12 mouse cellular contexts compared by ENCODE assay signal in the genomic region with DNA sequence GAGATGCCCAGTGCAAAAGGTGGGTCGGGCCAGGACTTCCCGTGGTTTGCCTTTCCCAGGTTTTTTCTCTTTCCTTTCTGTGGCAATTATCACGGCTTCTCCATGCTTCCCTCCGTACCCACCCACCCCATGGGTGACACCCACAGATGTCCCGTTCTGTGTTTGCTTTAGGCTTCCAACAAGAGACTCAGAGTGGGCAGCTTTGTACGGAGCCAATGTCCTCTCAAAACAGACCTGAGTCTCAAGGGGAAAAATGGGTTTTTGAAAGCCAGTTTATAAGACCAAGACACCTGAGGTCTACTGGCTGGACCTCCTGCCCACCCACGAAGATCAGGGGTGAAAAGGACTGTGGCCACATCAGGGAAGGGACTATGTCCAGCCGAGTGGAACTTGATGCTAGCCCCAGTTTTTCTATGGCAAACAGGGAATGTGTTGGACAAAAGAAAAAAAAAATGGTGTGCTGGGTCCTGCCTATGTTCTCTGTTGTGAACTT. TPM values are rescaled to one million over a fixed set of nuclear protein-coding genes. Genes with fewer than 3 reads are reported as not detected.
A peak's percentile ranks its signal among the peaks of the same experiment; 100 is the strongest.
DNase-seq lines count a peak whose midpoint lies in the region; ATAC-seq lines count a peak whose summit lies in the region.
"Had no signal": no experiment of that assay in that cellular context is flagged by ENCODE, and none has a peak within 500 bp of the region (broad histone marks: within the 10 kb centered on the region; RNA-seq: fewer than 3 reads in every experiment).

No protein-coding gene starts in this region.

- no peaks in the 10 kb centered on the region for H3K36me3 ChIP-seq in kidney, embryonic 14.5 days (ENCODE audit: control insufficient read depth, insufficient read depth, low read length)
- H3K36me3 ChIP-seq in embryonic facial prominence, embryonic 12.5 days: no peaks in the 10 kb centered on the region
- H3K36me3 ChIP-seq in hindbrain, embryonic 13.5 days: no peaks in the 10 kb centered on the region
- H3K36me3 ChIP-seq in neural tube, embryonic 12.5 days: no peaks in the 10 kb centered on the region
- H3K36me3 ChIP-seq: kidney, embryonic 15.5 days had no signal

- H3K9me3 ChIP-seq in kidney, embryonic 14.5 days (ENCODE audit: control insufficient read depth, low read length): no peaks in the 10 kb centered on the region
- no peaks in the 10 kb centered on the region for H3K9me3 ChIP-seq in embryonic facial prominence, embryonic 12.5 days
- H3K9me3 ChIP-seq in hindbrain, embryonic 13.5 days: no peaks in the 10 kb centered on the region
- no peaks in the 10 kb centered on the region for H3K9me3 ChIP-seq in neural tube, embryonic 12.5 days
- H3K9me3 ChIP-seq: kidney, embryonic 15.5 days had no signal

- DNase-seq in kidney, postnatal 10 days: no peak
- no peak for DNase-seq in embryo, embryonic 10 days (ENCODE audit: low spot score)
- no peak for DNase-seq in spleen, postnatal 4 days (ENCODE audit: low spot score in 2 of 2)
- DNase-seq in spleen, postnatal 14 days (ENCODE audit: low spot score in 2 of 2): no peak
- DNase-seq: thymus, adult 18-20 months had no signal

- peak overlapping the region; percentile 15; the same call in 1 of the 2 replicates for H3K4me3 ChIP-seq in kidney, embryonic 14.5 days (ENCODE audit: low read length)
- peak overlapping the region; percentile 24 for H3K4me3 ChIP-seq in embryonic facial prominence, embryonic 12.5 days
- peak overlapping the region; percentile 75 for H3K4me3 ChIP-seq in hindbrain, embryonic 13.5 days
- peak overlapping the region; percentile 44 for H3K4me3 ChIP-seq in neural tube, embryonic 12.5 days

- peaks cover 73% of the 10 kb centered on the region for H3K27me3 ChIP-seq in kidney, embryonic 14.5 days (ENCODE audit: control insufficient read depth, insufficient read depth, low read length)
- H3K27me3 ChIP-seq in embryonic facial prominence, embryonic 12.5 days: peaks cover 79% of the 10 kb centered on the region
- H3K27me3 ChIP-seq in hindbrain, embryonic 13.5 days: peaks cover 28% of the 10 kb centered on the region
- peaks cover 45% of the 10 kb centered on the region for H3K27me3 ChIP-seq in neural tube, embryonic 12.5 days (replicated peaks)

- H3K4me1 ChIP-seq in kidney, embryonic 14.5 days (ENCODE audit: control insufficient read depth, insufficient read depth, low read length): no peaks in the 10 kb centered on the region
- H3K4me1 ChIP-seq in embryonic facial prominence, embryonic 12.5 days: peaks cover 7% of the 10 kb centered on the region; the same call in 1 of the 2 replicates
- peaks cover 62% of the 10 kb centered on the region for H3K4me1 ChIP-seq in hindbrain, embryonic 13.5 days (replicated peaks)
- H3K4me1 ChIP-seq in neural tube, embryonic 12.5 days: peaks cover 13% of the 10 kb centered on the region; the same call in 1 of the 2 replicates

- H3K9ac ChIP-seq in kidney, embryonic 14.5 days (ENCODE audit: low read depth, low read length): no peak overlapping the region
- H3K9ac ChIP-seq in embryonic facial prominence, embryonic 12.5 days: peak overlapping the region; percentile 16; the same call in 1 of the 2 replicates
- peak overlapping the region; percentile 93 for H3K9ac ChIP-seq in hindbrain, embryonic 13.5 days
- peak overlapping the region; percentile 75 for H3K9ac ChIP-seq in neural tube, embryonic 12.5 days
- H3K9ac ChIP-seq: kidney, embryonic 15.5 days had no signal

- ATAC-seq in kidney, embryonic 14.5 days (ENCODE audit: low FRiP score, low TSS enrichment): no peak; the same call in 1 of the 2 replicates
- ATAC-seq in embryonic facial prominence, embryonic 12.5 days (ENCODE audit: insufficient number of reproducible peaks, insufficient read depth, low FRiP score, low TSS enrichment): no peak
- no peak; the same call in 1 of the 2 replicates for ATAC-seq in hindbrain, embryonic 13.5 days (ENCODE audit: low FRiP score)
- ATAC-seq in neural tube, embryonic 12.5 days (ENCODE audit: low FRiP score, low read depth): 0 out of 2 replicates have a peak, but pooled peaks have one; percentile 5

- H3K27ac ChIP-seq in kidney, embryonic 14.5 days (ENCODE audit: low read depth, low read length): no peak overlapping the region
- H3K27ac ChIP-seq in embryonic facial prominence, embryonic 12.5 days: no peak overlapping the region
- peak overlapping the region; percentile 88 for H3K27ac ChIP-seq in hindbrain, embryonic 13.5 days
- H3K27ac ChIP-seq in neural tube, embryonic 12.5 days: no peak overlapping the region
- H3K27ac ChIP-seq: kidney, embryonic 15.5 days; macrophage had no signal

- H3K4me2 ChIP-seq in kidney, embryonic 14.5 days (replicated peaks; ENCODE audit: low read depth, low read length): no peak overlapping the region
- H3K4me2 ChIP-seq in embryonic facial prominence, embryonic 12.5 days (replicated peaks): peak overlapping the region; percentile 41; the same call in 1 of the 2 replicates
- H3K4me2 ChIP-seq in hindbrain, embryonic 13.5 days: peak overlapping the region; percentile 65
- peak overlapping the region; percentile 63 for H3K4me2 ChIP-seq in neural tube, embryonic 12.5 days (replicated peaks)

- 13% methylated on average over 8 of the region's 8 CpGs for WGBS in kidney, embryonic 14.5 days
- 13% methylated on average over 8 of the region's 8 CpGs for WGBS in embryonic facial prominence, embryonic 12.5 days
- 5% methylated on average over 8 of the region's 8 CpGs for WGBS in hindbrain, embryonic 13.5 days
- 13% methylated on average over 8 of the region's 8 CpGs for WGBS in neural tube, embryonic 12.5 days

RNA-seq across cellular contexts. Expression of gene Slc6a1, which starts 0.9 kb away (rescaled TPM):
- 0.12 TPM in 1 of 2 replicates, not detected in the other for polyA plus RNA-seq in kidney, embryonic 14.5 days (2014; fragmentation: Nextera tagmentation; extraction: Ambion mirVana)
- 1.7 and 2.7 TPM in 2 replicates for polyA plus RNA-seq in embryonic facial prominence, embryonic 12.5 days (2016; fragmentation: Nextera tagmentation; extraction: Ambion mirVana)
- polyA plus RNA-seq in hindbrain, embryonic 13.5 days (2015; fragmentation: Nextera tagmentation; extraction: Ambion mirVana): 78.0 and 87.2 TPM in 2 replicates
- polyA plus RNA-seq in neural tube, embryonic 12.5 days (2016; fragmentation: Nextera tagmentation; extraction: Ambion mirVana): 32.4 and 35.4 TPM in 2 replicates
- polyA plus RNA-seq: C2C12, macrophage had no signal

Comparison
In these comparisons a context has a peak if more than half of its experiments do, and no peak if none do; other contexts are left out.
1. H3K4me3 ChIP-seq: peak in every context shown above with its lines; median percentile 75 in hindbrain, embryonic 13.5 days; 44 in neural tube, embryonic 12.5 days; 24 in embryonic facial prominence, embryonic 12.5 days; 15 in kidney, embryonic 14.5 days.